Mouse (Mus musculus): Measurements from ENCODE around the gene Fam110a.

GRCm38 (mm10) chr2:152007783-152008182 lies 27.8 kb upstream of the Fam110a start:
- peak; percentile 48 for TF ChIP-seq CTCF (IDR thresholded peaks at IDR 0.05; ENCODE audit: low read depth, low read length)
- TF ChIP-seq POLR2A (IDR thresholded peaks at IDR 0.05; ENCODE audit: borderline replicate concordance, low read depth, low read length) = no peak
